Mouse (Mus musculus): ENCODE results near the gene Dbf4.

DNA sequence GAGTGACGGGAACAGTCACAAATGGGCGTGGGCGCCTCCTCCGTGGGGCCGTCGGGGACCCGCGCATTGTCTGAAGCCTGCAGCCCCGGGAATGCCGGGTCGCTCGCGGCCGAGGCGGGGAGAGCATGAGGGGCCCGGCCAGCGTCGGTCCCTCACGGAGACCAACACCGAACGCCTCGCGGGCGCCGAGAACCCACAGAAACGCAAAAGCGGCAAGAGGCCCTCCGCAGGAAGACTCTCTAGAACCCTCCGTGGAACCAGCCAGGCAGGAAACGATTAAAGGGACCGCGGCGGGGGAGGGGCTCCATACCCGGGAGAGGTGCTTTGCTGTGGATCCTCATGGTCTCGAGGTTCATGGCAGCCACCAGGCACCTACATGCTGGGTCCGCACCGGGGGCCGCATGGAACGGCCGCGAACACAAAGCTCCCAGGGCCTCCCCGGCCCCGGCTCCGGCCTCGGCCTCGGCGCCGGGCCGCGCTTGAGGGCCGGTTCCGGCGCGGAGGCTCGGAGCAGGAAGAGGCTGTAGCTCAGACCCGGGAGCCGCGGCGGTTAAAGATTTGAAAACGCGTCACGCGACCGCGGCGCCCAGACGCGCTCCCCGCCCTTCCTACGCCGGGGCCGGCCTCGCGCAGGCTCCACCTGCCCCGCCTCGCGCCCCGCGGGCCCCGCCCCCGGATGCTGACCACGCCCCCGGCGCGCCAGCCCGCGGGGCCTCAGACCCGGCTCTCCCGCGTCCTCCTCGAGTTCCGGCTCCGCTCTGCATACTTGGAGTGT is at the start of gene Dbf4, which contains the start of gene Slc25a40:
- TF ChIP-seq FLI1 (IDR thresholded peaks at IDR 0.05; ENCODE audit: low read length) (no peak), GATA1 (IDR thresholded peaks at IDR 0.05; ENCODE audit: borderline replicate concordance, low read length) (no peak)
